Mouse (Mus musculus): ENCODE measurements around the gene Wbp2.

DNA sequence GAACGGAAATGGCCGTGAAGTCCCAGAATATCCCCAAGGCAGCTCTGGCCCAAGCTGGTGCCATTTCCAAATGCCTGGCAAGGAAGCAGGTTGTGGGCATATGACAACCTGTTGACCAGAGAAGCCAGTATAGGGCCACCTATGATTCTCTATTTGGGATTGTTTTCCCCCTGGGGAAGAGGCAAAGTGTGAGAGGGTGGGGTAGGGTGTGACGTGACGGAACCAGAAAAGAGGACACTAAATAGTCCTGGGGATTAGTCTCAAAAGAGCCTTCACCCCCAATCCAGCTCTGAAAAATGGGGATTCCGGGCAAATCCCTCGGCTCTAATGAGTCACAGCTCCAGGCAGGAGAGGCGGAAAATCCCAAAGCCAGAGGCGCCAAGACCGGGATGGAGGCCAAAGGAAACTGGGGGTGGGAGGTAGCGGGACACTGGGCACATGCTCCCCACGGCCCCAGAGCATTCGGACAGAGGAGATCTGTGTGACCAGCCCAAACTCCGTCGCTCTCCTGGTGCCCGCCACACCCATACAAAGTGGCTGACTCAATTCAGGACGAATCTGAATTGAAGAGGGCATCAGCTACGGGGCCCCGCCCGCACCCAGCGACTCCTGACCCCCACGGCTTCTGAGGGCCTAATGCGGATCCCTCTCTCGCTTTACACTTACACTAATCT, 21.8 kb upstream of the Wbp2 start:
- no peak for TF ChIP-seq POLR2A (IDR thresholded peaks at IDR 0.05; ENCODE audit: control insufficient read depth, low read depth, low read length)
- no peak for TF ChIP-seq CTCF (IDR thresholded peaks at IDR 0.05; ENCODE audit: control insufficient read depth, insufficient read depth, insufficient replicate concordance, low read depth, low read length)

Measured in testis, adult 2 months (tissue).